Mouse (Mus musculus) kidney, postnatal 10 days (tissue): ENCODE measurements around the gene Pabpn1l.

ENCODE experiments used
- DNase-seq: peaks from one replicate; pipeline ENCODE4 v3.0.0; 2021; ENCODE audit warnings: mixed read lengths

Pabpn1l gene

GRCm38 (mm10) chr8:122622727-122623126, at the start of gene Pabpn1l:
TSS of gene Pabpn1l (minus strand) at chr8:122622739.
- no peak for DNase-seq

DNA sequence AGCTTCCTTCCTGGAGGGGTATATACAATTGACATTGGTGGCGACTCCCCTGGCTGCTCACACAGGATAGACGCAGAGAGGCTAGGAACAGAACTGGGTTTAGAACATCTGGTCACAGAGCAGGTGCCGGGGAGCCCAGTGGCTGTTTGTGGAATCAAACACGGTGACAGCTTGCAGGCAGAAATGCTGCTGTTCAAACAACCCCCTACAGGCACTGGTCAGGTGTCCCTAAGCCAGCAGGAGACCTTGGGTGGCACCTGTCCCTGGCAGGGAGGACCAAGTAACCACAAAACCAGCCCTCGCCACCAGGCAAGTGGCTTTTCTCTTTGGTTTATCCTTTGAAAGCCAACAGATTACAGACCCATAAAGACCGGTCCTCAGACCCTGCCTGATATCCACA, 49.4 kb upstream of the Pabpn1l start:
- DNase-seq = no peak

DNA sequence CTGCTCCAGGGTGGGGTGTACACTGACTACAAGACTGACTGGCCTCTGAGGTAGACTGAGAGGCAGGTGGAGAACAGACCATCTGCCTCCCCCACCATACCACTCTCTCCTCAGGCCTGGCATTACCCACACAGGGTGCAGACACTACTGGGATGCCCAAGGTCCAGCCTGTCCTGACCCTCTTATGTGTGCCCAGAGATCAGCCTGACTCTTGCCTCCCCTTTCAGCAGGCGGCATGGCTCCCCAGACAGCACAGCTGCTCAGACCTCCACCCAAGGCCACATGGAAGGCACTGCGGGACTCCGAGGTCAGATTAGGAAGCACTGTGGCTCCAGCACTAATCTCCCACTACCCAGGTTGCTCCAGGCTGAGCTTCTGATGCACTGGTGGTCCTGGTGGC, 48.2 kb upstream of the Pabpn1l start:
- DNase-seq = no peak

GRCm38 (mm10) chr8:122670001-122670400, 47.5 kb upstream of the Pabpn1l start:
- no peak for DNase-seq

GRCm38 (mm10) chr8:122669370-122669769, 46.8 kb upstream of the Pabpn1l start:
- peak; percentile 6 for DNase-seq

DNA sequence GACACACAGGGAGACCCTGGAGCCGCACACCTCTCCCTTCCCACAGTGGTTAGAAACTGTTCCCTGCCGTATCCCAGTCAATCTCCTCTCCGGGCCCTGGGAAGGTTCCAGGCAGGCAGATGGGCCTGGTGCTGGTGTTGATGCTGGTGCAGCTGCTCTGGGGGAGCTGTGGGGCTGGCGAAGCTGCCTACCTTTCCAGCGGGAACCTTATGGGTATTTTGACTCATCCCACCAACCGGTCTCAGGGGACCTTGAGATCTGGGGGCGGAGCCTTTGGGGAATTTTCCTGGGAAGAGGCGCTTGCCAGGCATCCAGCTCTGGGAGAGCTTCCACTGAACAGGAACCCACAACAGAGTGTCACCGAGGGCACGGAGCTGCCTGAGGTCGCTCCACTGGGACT, 45.3 kb upstream of the Pabpn1l start:
- peak; percentile 44 for DNase-seq

DNA sequence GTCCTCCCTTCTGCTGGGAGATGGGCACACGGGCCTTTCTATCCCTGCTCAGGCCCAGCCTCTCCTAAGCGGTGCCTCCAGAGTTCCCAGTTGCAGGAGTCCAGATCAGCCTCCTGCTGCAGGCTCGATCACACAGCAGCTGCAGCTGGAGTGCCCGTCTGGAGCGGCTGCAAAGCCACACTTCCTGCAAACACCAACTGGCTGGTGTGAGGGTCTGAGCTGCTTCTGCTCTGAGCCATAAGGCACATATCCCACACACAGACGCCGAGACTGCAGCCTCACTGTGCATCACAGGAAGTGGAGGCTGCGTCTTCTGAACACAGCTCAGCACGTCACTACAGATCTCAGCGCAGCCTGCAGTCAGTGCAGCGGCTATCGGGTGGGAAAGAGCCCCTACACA, 44.3 kb upstream of the Pabpn1l start:
- peak; percentile 50 for DNase-seq

DNA sequence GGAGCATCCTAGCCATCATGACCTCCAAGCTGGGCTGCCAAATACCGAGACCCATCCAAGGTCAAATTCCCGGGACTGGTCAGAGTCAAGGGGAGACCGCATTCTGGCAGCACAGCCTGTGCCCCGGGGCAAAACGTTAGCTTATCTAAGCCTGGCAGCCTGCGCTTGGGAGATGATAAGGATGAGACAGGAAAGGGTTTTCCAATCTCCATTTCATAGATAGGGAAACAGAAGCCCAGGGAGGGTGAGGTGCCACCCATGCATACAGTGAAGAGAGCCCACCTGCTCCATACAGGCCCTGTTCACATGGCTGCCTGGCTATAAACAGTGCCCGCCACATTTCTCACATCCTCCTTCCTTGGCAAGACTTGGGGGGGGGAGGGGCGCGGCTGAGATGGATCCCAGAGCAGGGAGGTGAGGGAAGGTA, 43.8 kb upstream of the Pabpn1l start:
- peak; percentile 53 for DNase-seq

DNA sequence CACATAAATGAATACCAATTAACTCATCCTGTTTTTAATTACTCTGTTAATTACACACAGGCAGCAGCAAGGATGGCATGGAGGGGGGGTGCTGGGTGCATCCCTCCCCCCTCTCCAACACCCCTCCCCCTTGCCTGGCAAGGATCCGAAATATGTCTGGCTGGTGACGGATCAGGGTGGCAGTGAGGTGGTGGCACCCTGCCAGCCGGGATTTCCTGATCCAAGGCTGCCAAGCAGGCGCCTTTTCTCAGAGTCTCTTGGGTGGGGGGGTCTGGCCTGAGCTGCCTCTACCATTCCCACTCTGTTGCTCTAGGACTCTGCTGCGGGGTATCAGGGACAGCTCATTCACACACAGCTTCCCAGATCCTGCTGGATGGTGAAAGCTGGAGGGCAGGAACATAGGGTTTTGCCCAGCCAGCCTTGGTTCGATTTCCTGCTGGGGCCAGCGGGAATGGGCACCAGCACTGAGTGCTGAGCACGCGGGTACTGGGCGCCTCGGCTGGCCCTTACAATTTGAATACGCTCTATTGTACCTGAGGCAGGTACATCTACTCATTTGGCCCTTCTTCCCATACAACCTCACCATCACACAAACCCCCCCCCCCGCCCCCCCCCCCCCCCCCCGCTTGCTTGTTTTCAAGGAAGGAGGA, 43.3 kb upstream of the Pabpn1l start:
- DNase-seq = peak; percentile 90

DNA sequence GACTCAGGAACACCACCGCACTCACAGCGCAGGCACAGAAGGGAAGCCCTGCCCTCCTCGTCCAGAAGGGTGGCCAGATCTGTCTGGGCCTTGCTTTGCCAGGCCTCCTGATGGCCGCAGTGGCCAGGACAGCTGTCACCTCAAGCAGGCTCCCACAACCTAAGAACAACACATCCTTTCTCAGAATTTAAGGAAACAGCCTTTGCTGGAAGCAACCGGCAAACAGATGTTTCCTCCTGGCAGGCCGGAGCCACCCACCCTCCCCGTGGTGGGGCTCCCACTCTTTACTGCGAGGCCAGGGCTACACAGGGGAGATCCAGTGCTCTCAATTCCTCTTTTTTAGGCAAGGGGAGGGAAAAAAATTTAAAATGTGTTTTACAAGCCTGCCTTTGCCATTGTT, 42.7 kb upstream of the Pabpn1l start:
- DNase-seq = peak; percentile 79

DNA sequence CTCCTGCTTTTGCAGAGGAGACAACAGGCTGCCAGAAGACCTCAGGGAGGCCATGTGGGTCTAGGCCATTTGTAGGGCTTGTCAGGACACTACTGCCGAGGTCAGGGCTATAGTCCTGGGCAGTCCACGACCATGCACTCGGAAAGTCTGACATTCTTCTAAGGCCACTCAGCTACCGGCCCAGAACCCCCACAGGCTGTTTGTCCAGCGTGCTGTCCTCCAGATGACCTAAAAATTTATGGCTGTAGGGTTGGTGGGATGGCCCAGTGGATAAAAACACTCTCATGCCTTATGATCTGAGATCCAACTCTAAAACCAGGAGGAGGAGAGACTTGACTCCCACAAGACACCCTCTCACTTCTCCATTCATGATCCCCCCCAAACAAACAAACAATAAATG, 41.1 kb upstream of the Pabpn1l start:
- no peak for DNase-seq

DNA sequence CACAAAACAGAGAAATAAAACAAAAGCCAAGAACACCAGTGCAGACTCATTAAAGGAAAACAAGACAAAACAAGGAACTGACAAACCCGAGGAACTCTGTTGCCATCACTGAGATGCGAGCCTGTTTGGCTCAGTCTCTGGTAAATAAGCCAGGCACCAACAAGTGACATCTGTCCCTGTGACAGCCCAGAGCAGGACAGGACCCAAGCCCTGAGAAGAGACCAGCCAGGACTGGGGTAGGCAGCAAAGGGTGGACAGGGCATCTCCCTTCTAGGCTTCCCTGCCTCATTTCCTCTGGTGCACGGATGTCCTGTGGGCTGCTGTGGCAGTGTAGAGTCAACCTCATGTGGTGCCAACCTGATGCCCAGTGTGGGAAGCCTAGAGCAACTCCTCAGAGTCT, 40.6 kb upstream of the Pabpn1l start:
- DNase-seq = no peak

- DNase-seq = no peak
These were observed 39.4 kb upstream of the Pabpn1l start for GRCm38 (mm10) chr8:122661894-122662293.

DNA sequence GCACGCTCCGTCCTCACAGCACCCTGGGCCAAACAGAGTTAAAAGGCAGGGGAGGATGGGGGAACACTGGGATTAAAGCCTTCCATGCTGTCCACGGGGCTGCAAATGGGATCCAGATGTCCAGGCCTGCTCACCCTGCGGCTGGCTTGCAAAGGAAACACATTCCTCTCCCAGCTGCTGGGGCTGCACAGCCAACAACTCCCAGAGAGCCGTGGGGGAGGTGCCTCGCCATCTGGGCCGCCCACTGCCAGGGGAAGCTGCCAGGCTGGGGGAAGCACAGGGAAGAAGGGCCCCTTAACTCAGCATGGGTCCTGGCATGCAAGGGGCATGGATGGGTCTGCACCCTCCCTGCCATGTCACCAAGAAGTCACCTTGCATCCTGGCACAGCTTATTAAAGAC, 38.6 kb upstream of the Pabpn1l start:
- DNase-seq = peak; percentile 90

- DNase-seq = no peak
These were observed 37.5 kb upstream of the Pabpn1l start for GRCm38 (mm10) chr8:122660022-122660421.

DNA sequence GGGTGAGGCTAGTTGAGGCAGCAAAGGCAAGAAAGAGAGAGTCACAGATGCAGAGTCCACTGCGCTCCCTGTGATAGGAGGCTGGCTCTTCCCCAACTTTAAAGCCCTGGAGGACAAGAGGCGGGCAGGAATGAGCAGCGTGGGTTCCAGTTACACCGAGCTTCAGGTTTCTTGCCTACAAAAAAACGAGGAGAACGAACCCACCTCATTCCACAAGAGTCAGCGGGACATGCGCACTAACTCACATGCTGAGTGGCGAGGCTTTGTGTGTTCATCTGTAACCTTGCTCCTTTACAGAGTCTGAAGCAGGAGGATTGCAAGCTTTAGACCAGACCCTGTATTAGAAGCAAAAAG, 36.2 kb upstream of the Pabpn1l start:
- DNase-seq = no peak

DNA sequence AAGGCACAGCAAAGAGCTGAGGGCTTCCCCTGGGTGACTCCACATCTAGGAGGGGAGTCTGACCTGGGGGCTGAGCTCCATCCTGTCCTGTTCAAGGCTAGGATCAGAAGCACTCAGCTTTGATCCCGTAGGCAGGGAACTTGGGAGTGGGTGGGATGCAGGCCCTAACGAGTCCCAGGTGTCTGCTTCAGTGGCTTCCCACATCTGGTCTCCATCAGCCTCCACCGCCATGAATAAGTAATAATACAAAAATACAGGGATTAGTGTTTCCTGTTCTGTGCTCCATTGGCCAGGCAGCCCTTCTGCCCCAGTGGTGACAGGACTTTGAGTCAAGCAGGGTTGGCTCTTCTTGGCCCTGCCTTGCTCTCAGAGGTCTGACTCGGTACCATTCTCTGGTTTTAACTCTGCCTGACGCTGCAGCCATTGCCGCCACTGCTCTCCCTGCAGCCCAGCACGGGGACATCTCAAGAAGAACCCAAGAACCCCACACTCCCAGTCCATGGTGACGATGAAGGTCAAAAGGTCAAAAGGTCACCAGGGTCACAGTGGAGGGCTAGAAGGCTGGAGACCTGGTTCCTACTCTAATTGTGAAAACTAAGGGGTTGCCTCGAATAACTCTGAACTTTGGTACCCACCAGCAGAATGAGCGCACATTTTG, 35.7 kb upstream of the Pabpn1l start:
- no peak for DNase-seq

DNA sequence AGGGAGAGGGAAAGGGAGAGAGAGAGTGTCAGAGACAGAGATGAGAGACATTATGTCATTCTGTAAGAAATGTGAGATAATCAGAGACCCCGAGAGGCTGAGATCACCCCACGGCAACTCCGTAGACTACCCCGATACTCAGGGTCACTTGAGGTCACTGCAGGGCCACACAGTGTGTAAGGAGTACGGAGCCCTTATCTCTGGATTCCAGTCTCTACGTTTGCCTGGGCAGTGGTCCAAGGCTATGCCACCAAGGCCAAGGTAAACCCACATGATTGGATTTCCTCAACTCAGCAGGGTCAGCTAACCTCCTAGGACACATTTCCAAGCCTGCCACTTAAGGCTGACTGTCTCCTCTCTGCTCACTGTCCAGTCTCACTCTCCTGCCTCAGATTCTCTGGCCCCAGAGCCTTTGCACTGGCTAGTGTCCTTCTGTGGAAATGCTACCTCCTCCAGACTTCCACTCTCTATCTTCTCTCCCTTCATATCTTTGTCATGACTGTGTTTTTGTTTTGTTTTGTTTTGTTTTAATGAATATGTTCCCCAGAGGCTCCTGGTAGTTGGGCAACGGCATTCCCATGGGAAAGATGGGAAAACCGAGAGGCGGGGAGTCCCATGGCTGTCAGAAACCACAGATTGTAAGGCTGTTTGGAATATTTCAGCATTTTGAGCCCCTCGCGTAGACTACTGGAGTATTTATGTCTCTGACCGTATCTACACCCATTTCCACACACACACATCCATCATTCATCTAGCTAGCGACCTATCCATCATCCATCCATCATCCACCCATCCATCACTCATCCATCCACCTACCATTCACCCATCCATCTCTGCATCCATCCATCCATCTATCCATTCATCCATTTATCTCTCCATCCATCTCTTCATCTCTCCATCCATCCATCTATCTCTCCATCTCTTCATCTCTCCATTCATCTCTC, 33.8 kb upstream of the Pabpn1l start:
- DNase-seq = peak; percentile 69

DNA sequence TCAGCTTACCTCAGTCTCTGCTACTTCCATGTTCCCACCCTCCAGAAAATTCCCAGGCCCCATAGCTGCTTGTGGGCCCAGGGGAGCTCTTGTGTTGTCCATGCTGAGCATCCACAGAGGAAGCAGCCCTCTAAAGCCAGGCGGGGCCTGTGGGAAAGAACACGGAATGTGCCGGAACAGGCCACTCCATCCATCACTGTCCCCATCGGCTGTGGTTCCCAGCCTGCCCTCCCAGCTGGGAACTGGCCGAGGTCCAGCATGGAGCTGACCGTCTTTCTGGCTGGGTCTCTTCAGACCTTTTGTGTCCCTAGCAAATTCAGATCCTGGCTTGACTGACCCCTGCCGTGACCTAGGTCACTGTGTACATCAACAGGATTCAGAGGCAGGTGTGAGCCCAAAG, 32.2 kb upstream of the Pabpn1l start:
- peak; percentile 91 for DNase-seq

DNA sequence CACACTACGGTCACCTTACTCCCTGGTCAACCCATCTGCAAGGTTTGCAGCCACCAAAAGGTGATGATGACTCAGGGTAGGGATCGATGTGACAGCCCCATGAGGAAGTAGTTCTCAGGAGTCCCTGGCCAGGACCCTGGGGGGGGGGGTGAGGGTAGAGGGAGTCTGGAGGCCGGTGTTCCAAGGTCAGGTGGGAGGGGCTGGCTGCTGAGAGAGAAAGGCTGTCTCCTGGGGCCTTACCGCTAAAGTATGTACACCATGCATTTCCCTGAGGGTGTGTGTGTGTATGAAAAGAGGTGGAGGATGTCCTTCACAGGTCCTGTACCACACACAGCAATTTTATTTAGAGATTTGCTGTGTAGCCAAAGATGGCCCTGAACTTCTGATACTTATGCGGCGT, 30.1 kb upstream of the Pabpn1l start:
- DNase-seq = no peak

- DNase-seq = no peak
These were observed 28.9 kb upstream of the Pabpn1l start for GRCm38 (mm10) chr8:122651326-122651921.

DNA sequence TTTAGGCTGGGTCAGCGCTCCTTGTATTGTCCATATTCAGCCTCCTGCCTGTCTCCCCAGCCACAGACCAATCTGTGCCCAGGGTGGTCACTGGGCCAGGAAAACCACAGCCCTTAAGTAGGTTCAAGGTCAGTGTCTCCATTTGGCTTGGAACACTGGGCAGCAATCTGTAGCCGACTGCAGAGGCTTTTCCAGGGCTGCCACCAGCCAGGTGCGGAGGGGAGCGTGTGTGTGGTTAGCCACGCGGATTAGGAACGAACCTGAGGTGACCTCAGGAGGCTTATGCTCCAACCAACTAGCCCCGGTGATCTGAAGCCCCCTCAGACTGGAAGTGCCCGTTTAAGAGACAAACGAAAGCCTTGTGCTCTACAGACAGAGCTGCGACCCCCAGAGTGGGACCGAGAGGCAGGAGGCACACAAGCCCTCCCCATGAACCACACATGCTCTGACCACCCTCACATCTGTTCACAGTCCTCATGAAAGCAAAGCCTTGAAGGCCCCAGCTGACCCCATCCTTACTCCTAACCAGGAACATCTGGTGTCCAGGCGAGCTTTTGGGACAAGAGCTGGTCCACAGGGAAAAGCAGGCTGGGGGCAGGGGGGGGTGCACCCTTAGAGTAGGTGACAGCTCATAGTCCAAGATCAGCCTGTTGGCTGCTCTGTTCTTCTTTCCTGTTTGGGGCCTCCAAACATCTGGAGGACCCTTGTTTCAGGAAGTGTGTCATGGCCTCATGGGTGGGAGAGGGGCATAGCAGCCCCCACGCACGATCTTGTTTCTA, 25.8 kb upstream of the Pabpn1l start:
- no peak for DNase-seq

DNA sequence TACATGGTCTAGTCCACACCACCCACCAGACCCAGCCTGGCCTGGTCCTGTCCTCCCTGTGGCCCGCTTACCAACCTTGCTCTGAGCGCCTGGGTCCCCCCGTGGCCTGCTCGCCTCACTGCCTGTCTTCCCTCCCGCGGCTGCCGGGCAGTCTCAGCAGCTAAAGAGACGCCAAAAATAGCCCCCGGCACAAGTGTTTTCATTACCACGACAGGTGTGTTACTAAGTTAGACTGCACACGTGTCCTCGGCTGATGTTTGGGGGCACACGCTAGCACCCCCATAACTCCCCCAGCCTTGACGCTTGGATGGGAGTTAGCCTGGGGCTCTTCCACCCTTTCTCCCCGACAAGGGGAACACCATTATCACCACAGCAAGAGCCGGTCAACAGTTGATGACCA, 23.8 kb upstream of the Pabpn1l start:
- DNase-seq = no peak
